In genomic region chr9:15096161-15096560, GRCm38 (mm10) we compare ENCODE assay signal across 30 mouse cellular contexts. TPM values are rescaled to one million over a fixed set of nuclear protein-coding genes. Genes with fewer than 3 reads are reported as not detected.
"Had no signal": no experiment of that assay in that cellular context is flagged by ENCODE, and none has a peak within 500 bp of the region (broad histone marks: within the 10 kb centered on the region; RNA-seq: fewer than 3 reads in every experiment).

No protein-coding gene starts in this region.

- H3K4me3 ChIP-seq: left cerebral cortex, adult 2 months; limb, embryonic 12.5 days; limb, embryonic 15.5 days; liver, embryonic 15.5 days; lung, embryonic 15.5 days; megakaryocyte, embryonic 14.5 days; midbrain, embryonic 10.5 days; midbrain, embryonic 13.5 days; myocyte had no signal

- H3K9ac ChIP-seq: limb, embryonic 12.5 days; limb, embryonic 15.5 days; liver, embryonic 15.5 days; lung, embryonic 15.5 days; midbrain, embryonic 13.5 days had no signal

- H3K4me2 ChIP-seq: limb, embryonic 12.5 days; limb, embryonic 15.5 days; liver, embryonic 15.5 days; lung, embryonic 15.5 days; midbrain, embryonic 13.5 days had no signal

- H3K9me3 ChIP-seq: limb, embryonic 12.5 days; limb, embryonic 15.5 days; liver, embryonic 15.5 days; lung, embryonic 15.5 days; megakaryocyte, embryonic 14.5 days; midbrain, embryonic 10.5 days; midbrain, embryonic 13.5 days had no signal

- H3K27ac ChIP-seq: kidney, postnatal 0 days; left cerebral cortex, adult 2 months; limb, embryonic 12.5 days; limb, embryonic 15.5 days; lung, embryonic 15.5 days; midbrain, embryonic 10.5 days; midbrain, embryonic 13.5 days had no signal

- H3K4me1 ChIP-seq: limb, embryonic 12.5 days; limb, embryonic 15.5 days; lung, embryonic 15.5 days; midbrain, embryonic 10.5 days; midbrain, embryonic 13.5 days had no signal

- ATAC-seq: intestine, embryonic 16.5 days; midbrain, embryonic 13.5 days; midbrain, embryonic 16.5 days had no signal

- DNase-seq: kidney, adult 2 months; kidney, postnatal 25 days; layer of hippocampus, postnatal 36 days; left cerebral cortex, postnatal 4 days; lung, adult 18-20 months; lung, postnatal 10 days; lung, postnatal 36 days; right cerebral cortex, postnatal 14 days; spleen, adult 18-20 months; thymus, postnatal 25 days had no signal

- H3K36me3 ChIP-seq: limb, embryonic 12.5 days; limb, embryonic 15.5 days; liver, embryonic 15.5 days; lung, embryonic 15.5 days; midbrain, embryonic 10.5 days; midbrain, embryonic 13.5 days had no signal

- H3K27me3 ChIP-seq: limb, embryonic 12.5 days; limb, embryonic 15.5 days; liver, embryonic 15.5 days; lung, embryonic 15.5 days; midbrain, embryonic 13.5 days had no signal

RNA-seq across cellular contexts. Expression of gene Hephl1, which starts 15.7 kb away (rescaled TPM):
- total RNA-seq: layer of hippocampus, adult 8-10 months; layer of hippocampus, postnatal 10 days; layer of hippocampus, postnatal 36 days; left cerebral cortex, adult 2 months; left cerebral cortex, postnatal 10 days; monocyte, adult 5-6 weeks had no signal
- polyA plus RNA-seq: intestine, embryonic 16.5 days; kidney, embryonic 14.5 days; kidney, postnatal 0 days; limb, embryonic 12.5 days; liver, embryonic 11.5 days; liver, embryonic 15.5 days; lung, embryonic 15.5 days; midbrain, embryonic 10.5 days; midbrain, embryonic 13.5 days; midbrain, embryonic 16.5 days; neural tube, embryonic 11.5 days; thymus, postnatal 0 days had no signal
